Mouse (Mus musculus) duodenum, adult 2 months (tissue): ENCODE data around the gene Wdr89. TPM values are rescaled to one million over a fixed set of nuclear protein-coding genes. Genes with fewer than 3 reads are reported as not detected.

Source experiments
- polyA plus RNA-seq: library from polyadenylated mRNA; depleted of rRNA; stranded (reverse); fragments of >200 nt; gene quantifications from 2 replicates; pipeline ENCODE4 v1.2.3, GENCODE M21; 2012; ENCODE audit warnings: low replicate concordance; rRNA removed

The Wdr89 gene
- polyA plus RNA-seq = 0.70 and 1.1 TPM in 2 replicates

DNA sequence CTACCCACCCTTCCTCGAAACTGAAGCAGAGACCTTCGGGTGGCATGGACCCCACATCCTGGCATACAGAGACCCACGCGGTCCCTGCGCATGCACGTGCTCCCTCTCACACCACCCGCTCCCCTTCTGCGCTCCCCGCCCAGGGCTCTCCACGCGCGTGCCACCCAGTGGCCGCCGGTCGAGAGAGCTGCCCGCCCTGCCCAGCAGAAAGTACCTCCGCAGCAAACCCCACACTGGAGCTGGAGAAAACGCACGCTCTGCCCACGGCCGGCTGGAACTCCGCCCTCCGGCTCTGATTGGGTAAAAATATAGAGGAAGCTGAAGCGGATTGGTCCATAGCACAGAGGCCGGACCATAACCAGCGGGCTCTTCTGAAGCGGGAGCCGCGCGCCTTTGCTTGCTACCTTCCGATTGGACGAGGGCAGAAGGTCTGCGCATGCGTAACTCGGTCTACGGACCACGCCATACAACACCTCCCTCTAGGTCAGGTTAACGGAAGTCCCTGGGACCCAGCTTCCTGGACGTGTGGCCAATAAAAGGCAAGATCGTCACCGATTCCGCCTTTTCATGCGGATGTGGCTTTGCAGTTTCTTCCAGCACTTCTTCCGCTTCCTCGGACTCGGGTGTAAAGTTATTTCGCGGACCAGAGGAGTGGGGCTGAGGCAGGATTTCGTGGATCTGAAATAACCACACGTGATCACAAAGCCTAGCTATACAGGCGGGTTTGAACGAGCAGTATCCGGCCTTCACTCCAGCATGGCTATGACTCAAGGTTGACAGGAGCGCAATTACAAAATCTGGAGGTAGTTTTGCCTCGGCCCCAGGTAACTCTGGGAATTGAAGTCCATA, at the start of gene Wdr89:
Gene Wdr89 (minus strand): TSS at position 280 of the 849 bp plus-strand sequence.

DNA sequence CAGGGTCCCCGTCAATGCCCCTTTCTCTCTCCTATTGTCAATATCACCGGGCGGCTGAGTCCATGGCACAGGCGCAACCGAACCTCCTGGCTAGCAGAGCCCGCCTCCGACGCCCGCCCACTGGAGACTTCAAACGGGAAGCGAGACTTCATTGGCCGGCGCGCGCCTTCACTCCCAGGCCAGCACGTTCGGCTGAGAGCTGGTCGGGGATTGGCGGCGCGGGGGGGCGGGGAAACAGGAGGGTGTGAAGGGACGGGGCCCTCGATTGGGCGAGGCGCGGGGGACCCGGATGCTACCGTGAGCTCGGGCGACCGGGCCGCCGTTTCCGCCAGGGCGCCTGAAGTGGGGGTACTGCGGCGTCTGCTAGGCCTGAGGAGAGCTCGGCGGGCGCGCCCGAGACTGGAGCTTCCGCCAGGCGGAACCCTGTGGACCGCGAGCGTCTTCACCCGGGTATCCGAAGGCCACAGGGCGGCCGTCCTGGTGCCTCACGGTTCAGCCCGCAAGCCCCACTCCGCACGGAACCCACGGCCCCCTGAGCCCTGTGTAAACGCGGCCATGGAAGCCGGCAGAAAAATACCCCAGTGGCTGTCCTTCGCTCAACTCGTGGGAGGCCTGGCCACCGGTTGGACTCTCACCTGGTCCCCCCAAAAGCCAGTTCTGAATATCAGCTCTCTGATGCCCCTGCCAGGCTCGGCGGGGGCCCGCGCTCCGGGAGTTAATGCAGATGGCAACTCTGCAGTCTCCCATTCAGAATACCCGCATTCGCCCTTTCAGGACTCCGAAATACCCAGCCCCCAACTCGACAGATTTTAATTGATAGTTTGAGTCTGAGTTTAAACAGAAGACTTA, 73.0 kb downstream of the Wdr89 start, which contains the start of gene Ppp2r5e:
Gene Ppp2r5e (minus strand): TSS at position 92 of the 849 bp plus-strand sequence.

Other genes with a start within 250 kb of the Wdr89 start
- gene Ppp2r5e, start 73.3 kb downstream of the Wdr89 start, polyA plus RNA-seq = 13.5 and 16.8 TPM in 2 replicates
- gene Sgpp1, start 66.2 kb upstream of the Wdr89 start, polyA plus RNA-seq = 14.0 and 20.3 TPM in 2 replicates
- 29.5 and 30.3 TPM in 2 replicates for gene Syne2, start 148.6 kb upstream of the Wdr89 start, polyA plus RNA-seq